Mouse (Mus musculus): Measurements from ENCODE around the gene Dock6.

DNA sequence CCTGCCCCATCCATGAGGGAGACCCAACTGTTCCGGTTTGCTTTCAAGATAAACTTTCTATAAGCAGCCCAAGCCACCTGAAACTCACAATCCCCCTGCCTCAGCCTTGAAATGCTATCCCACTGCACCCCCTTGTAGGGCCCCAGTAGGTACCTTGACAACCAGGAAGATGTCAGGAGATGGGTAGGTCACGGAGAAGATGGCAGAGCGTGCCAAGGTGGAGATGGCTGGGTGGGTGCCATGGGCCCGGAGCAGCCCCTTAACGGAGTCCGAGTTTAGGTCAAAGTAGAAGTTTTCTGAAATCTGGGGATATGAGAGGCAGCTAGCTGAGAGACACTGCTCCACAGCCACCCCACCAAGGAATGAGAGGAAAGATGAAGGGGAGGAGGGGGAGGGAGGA lies 11.1 kb downstream of the Dock6 start:
- TF ChIP-seq CTCF (conservative IDR thresholded peaks at IDR 0.05; ENCODE audit: low read length) (no peak), NANOG (IDR thresholded peaks at IDR 0.05; ENCODE audit: borderline replicate concordance, low read length) (no peak)

Measured in E14TG2a.4 (cell line).